Mouse (Mus musculus): ENCODE measurements at regions not wholly inside any gene's neighbourhood (a gene's known extent, or its start where the extent isn't known, plus 50 kb on each side); places are given as distances from the start of the nearest gene placed in this dataset.
"Not testable (repeated sequence)": the region's sequence is repeated elsewhere in the genome, so short reads cannot be mapped to it uniquely, and the experiment has no call there.

DNA sequence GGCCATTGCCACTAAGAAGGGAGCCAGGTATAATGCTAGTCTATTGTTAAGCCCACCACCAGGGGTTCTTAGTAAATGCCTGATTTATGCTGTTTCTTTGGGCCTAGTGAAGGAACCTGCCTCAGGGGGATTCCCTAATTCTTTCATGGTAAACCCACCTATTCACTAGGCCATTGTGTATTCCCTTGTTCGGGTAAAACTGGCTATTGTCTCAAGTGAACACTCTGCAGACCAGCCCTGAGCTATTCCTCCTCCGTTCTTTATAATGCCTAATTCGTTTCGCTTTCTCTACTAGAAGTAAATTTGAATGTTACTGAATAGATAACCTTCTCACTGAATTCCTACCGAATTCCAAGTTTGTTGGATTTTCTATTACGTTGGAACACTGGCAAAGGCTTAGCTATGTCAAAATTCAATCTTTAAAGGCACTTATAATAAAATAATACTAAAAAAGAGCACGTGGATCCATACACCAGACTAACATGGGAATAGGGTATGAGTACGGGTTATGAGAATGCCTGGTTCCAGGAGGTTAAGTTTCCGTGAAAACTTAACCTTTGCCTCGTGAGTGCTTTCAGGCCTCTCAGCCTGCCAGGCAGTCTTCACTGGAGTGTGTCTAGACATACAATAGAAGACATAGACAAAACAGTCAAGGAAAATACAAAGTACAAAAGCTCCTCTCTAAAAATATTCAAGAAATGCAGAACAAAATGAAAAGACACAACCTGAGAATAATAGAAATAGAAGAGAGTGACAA lies 536.8 kb upstream of the Cntn5 start:
- DNase-seq (ENCODE audit: extremely low spot score in 1 of 2, low spot score in 1 of 2): not testable (repeated sequence)

DNA sequence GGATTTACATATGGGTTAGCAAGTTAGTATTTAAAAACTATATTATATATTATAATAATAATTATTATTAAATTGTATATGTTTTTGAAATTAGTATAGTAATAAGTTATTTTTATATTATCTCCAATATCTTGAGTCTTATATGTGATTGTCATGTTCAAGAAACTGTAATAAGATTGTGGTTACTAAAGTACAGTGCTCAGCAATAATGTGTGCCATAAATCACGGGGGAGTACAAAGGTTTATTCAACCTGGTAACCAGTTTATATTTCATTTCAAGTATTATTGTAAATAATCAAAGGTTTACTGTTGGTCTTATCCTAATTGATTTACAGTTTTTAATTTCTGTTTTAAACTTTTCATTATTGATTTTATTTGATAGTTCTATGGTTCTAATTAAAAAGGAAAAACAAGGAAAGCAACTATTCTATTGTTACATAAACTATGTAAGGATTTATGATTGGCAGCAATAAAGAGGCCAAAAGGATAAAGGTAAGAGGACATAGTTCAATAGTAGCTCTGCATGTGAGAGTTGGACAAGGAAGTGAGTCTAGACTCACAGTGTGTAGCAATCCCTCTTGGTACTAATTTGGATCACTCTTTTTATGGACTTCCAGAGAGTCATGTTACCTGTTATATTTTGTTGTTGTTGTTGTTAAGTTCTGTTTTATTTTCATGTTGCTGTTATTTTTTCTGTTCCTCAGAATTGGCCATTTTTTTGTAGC lies 532.0 kb upstream of the Cntn5 start:
- no peak for DNase-seq (ENCODE audit: extremely low spot score in 1 of 2, low spot score in 1 of 2)

DNA sequence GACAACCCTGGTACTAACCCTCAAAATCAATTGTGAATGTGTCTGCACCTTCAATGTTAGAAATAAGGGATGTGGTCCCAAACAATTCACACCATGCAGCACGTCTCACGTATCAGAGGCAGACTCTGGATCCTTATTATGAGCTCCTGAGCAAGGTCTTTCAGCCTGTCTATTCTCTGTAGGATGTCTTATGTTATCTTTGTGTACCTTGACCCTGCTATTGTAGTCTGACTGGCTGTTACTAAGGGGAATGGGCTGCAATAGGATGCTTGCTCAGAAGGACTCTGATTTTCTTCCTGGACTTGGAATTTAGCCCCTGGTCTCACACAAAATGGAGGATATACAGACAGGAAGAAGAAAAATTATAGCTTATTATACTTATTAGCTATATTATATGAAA lies 531.4 kb upstream of the Cntn5 start:
- DNase-seq (ENCODE audit: extremely low spot score in 1 of 2, low spot score in 1 of 2): no peak

DNA sequence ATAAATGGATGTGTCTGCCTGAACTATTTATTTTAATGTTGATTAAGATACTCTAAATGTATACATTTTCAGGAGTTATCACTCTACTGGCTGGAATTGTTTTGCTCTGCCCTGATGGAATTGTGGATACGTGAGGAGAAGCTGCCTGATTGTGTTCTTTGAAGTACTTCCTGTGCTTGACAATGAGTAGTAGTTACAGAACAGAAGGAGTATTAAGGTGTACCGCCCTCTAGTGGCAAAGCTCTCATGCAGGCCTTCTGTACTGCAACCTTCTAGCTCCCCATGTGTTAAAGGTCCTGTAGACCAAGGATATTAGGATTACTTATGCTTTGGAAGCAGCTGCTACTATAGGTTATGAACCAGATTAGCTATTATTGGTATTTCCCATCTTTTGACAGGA lies 530.4 kb upstream of the Cntn5 start:
- DNase-seq (ENCODE audit: extremely low spot score in 1 of 2, low spot score in 1 of 2): peak; percentile 3 to 66

DNA sequence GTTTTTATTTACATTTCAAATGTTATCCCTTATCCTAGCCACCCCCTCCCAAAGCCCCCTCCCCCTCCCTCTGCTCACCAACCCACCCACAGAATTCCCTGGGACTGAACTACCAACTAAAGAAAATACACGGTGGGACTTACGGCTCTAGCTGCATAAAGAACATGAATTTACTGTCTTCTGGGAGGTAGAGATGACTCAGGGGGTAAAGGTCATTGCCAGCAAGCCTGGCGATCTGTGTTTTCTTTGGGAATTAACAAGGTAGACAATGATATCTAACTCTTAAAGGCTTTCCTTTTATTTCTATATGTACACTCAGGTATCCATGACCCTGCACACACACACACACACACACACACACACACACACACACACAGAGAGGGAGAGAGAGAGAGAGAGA lies 521.9 kb upstream of the Cntn5 start:
- no peak for DNase-seq (ENCODE audit: extremely low spot score in 1 of 2, low spot score in 1 of 2)

DNA sequence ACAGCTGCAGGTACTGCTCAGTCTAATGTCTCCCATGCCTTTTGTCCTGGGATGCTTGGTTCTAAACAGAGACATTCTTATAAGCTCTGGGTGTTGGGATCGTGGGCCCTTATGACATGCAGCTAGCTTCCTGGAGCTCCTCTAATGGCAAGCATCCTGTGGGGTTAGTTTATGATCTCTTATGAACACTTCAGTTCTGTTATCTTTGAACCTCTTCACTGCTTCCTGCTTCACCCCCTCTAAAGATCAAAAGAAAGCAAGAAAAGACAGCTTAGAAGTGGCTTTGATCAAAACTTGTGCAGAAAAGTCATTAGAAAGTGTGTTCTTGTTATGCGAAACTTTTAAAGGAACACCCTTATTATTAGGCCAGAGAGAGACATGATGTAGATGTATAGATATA lies 492.3 kb upstream of the Cntn5 start:
- no peak for DNase-seq (ENCODE audit: extremely low spot score in 1 of 2, low spot score in 1 of 2)

DNA sequence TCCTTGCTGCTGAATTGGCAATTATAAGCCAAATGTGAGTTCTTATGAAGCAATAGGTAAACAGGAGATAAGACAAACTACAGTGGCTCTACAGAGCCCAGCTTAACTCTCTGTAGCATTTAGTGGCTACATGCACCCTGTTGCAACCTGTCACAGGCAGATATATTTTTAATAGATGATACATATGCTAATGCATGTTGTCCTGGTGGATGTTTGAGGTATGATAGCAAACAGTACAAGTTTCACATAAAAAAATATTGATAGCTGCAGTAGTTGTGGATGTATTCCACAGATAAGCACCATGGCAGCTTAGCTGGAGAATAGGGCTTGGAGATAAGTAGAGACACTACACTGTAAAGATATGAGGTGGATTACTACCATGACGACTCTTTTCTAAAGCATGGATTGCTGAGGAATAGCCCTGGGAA lies 477.1 kb upstream of the Cntn5 start:
- no peak for DNase-seq (ENCODE audit: extremely low spot score in 1 of 2, low spot score in 1 of 2)

DNA sequence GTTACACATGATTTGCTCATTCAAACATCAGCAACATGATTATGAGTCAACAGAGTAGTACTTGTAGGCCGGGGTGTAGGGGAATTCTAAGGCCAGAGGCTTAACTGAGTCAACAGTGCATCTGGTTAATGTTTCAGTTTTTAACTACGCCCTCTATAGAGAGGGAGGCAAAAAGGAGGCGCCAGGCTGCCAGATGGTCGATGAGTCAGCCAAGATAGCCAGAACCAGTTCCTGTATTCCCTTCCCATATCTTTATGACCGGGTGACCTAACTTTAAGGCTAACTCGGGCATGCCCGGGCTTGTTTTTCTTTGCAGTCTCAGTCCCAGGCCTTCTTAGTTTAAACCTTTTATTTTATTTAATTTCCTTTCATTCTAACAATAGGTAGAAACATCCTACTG lies 476.0 kb upstream of the Cntn5 start:
- peak in 1 of 2 experiments; percentile 32 for DNase-seq (ENCODE audit: extremely low spot score in 1 of 2, low spot score in 1 of 2)

DNA sequence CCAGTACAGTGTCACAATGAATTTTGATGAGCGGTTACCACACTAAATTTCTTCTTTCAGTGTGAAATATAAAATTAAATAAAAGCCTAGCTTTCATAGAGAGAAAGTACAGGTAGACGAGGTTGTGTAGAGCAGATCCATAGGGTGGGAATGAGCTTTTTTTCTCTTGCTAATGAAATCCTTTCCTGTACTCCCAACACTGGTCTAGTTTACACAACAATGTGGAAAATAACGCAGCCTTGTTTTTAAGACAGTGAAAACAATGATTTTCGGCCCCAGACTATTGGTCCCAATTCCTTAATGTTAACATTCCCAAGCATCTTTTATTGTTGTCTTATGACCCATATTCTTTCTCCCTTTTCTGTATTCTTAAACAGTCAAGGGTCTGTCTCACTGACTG lies 473.5 kb upstream of the Cntn5 start:
- no peak for DNase-seq (ENCODE audit: extremely low spot score in 1 of 2, low spot score in 1 of 2)

DNA sequence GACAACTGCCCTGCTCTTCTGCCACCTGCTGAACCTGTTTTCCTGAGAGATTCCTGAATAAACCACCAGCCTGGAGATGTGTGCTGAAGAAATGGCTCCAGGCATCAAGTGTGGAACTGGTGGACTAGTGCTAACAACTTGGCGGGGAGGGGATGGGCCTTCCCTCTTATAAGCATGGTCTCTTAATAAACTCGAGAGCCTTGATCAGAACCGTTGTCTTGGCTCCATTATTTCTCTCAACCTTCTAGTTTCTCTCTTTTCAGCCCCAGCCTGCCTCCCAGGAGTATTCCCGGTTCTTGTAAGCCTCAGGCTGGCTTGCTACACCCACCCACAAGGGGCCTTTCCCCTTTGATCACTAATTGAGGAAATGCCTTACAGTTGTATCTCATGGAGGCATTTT lies 473.0 kb upstream of the Cntn5 start:
- DNase-seq (ENCODE audit: extremely low spot score in 1 of 2, low spot score in 1 of 2): no peak

DNA sequence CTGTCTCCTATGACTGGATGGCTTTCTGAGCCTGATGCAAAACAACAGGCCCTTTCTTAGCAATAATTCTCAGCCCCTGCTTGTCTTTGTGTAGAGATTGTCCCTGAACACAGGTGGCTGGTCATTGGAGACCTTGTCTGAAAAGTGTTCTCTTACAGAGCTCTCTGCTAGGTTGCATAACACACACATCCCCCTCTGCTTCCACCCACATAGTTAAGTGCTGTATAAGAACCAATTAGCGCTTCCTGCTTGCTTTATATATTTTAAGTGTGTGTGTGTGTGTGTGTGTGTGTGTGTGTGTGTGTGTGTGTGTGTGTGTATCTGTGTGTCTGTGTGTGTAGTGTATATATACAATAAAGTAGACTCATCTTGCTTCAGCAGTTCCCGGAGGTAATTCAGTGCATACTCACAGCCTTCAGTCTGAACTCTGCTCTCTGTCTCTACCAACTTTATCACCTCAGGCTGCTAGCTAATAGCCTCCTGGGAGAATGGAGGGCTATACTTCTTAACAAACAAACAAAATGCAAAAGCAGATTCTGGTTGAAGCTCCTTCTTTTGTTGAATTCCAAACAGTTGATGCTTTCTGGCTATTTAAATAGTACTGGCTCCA lies 468.8 kb upstream of the Cntn5 start:
- no peak for DNase-seq (ENCODE audit: extremely low spot score in 1 of 2, low spot score in 1 of 2)

DNA sequence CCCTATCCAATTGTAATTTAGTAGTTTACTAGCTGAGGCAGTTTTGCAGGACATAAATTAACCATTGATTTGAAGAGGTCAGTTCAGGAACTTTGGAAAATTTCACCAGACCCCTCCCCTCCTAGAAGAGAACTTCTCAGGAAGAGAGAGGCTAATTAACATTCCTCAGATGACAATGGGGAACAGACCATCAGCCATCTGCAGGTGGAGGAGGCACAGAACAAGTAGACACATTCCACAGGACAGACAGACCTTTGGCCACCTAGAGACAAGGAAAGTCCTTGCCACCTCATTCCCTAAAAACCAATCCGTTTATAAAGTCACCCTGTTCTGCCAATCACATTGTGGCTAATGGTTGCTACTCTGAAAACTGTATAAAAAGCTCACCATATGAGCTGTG lies 463.5 kb upstream of the Cntn5 start:
- DNase-seq (ENCODE audit: extremely low spot score in 1 of 2, low spot score in 1 of 2): no peak

DNA sequence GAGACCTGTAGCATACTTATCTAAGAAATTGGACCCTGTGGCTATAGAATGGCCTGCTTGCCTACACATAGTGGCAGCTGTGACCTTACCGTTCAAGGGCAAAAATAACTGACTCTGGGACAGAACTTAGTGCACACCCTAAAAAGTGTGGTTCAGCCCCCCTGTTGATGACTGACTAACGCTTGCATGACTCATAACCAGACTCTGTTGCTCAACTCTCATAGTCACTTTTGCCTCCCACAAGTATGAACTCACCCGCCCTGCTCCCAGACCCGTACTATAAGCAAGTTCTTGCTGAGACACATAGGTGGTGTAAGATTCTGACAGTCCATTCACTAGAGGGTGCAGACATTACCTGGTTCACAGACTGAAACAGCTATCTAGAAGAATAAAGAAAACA lies 424.3 kb upstream of the Cntn5 start:
- DNase-seq (ENCODE audit: extremely low spot score in 1 of 2, low spot score in 1 of 2): no peak

DNA sequence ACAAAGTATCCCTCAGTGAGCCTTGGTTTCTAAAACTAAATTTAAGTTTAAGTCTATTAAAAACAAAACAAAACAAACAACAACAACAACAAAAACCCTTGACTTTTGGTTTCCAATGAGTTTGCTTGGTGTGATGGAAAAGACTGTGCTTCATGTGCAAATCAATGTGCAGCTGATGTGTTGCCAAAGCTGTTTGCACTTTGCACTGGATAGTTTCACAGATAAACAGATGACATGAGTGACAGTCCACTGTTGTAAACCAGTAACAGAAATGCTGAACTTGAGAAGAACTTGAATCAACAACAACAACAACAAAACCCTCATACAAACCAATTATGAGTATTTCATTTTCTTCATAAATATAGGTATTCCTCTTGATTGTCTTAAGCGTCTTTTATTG lies 412.6 kb upstream of the Cntn5 start:
- DNase-seq (ENCODE audit: extremely low spot score in 1 of 2, low spot score in 1 of 2): no peak

DNA sequence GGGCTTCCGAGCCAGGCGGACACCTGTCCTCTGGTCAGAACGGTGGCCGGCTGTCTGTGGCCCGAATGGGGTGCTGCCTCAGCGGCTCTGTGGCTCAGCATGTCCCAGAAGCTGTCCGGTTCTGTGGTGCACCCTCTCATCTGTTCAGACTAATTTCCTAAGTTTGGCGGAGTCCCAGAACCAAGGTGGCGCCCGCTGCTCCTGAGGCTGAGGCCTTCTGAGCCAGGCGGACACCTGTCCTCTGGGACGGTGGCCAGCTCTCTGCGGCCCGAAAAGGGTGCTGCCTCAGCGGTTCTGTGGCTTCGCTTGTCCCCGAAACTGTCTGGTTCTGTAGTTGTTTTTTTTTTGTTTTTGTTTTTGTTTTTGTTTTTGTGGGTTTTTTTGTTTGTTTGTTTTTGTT lies 392.5 kb upstream of the Cntn5 start:
- not testable (repeated sequence) for DNase-seq (ENCODE audit: extremely low spot score in 1 of 2, low spot score in 1 of 2)

DNA sequence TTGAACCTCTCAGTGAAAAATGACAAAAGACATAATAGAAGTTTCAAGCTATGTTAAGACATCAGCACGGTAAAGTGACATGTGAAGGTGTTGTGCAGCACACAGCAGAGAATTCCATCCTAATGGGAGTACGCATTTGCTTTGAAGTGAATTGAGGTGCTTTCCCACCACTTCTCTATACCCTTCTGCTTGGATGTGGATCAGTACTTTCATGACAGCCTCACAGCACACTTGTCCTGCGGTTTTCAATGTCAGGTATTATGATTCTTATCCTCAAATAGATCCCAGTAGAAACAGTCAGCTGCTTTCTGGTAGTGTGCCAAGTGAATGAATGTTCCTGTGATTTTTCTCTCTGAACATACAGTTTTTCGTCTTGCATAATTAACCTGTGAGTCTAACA lies 380.6 kb upstream of the Cntn5 start:
- DNase-seq (ENCODE audit: extremely low spot score in 1 of 2, low spot score in 1 of 2): no peak

DNA sequence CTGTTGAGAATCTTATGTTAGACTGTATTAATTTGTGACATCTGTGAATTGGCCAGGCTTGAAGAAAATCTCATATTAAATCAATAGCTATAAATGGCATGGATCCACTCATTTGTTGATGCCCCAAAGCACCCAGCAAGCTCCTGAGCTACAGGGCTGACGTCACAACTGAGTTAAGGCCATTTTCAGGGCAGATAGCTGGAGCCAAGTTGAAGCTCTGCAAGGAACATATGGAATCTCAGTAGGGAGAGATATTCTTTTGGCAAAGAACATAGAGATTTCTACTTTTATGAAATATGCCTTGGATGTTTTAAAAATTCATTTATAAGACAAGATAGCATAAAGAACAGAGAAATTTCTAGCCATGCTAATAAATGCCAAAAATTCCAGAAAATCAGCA lies 380.0 kb upstream of the Cntn5 start:
- DNase-seq (ENCODE audit: extremely low spot score in 1 of 2, low spot score in 1 of 2): peak in 1 of 2 experiments; percentile 10

DNA sequence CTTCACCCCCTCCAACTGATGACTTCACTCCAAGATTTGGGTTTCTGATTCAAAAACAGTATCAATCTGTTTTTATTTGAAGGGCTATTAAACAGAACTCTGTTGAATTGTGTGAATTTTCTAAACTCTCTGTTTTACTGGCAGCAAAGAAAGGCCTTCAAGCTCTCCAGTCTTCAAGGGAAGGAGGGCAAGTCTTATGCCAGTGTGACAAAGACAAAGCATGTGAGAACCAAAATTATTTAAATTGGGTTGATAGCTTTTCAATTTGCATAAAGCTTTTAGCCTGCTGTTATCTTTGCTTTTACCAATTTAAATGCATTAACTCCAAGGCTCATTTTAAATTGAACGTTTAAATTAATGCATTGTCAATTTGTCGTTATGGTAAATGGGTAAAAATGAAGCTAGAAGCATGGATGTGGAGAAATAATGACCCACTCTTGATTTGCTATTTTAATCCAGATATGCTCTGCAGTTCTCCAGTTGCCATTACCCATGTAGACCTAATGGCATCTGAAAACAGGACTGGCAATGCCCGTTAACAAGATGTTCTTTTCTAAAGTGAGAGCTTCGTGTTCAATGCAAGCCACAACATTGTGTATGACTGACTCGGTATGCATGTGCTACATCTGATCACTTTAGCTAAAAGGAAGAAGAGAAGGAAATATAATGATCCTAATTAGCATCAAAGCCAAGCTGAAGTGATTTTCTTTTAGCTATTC lies 375.0 kb upstream of the Cntn5 start:
- no peak for DNase-seq (ENCODE audit: extremely low spot score in 1 of 2, low spot score in 1 of 2)

DNA sequence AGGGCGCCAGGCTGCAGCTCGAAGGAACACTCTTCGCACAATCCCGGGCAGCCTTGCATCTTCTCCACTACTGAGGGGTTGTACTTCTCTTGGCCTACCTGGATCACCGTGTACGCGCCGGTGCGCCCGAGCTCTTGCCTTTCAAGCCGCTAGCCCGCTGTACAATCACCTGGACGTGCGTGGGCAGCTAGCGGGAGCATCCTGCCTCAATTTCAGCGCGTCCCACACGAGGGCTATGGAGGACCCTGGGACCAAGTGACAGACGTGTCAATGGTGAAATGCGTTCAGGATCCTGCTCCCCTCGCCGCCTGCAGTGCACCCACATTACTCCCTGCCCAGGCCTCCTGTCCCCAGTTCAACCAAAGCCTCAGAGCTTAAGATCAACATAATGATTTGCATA lies 373.2 kb upstream of the Cntn5 start:
- no peak for DNase-seq (ENCODE audit: extremely low spot score in 1 of 2, low spot score in 1 of 2)

DNA sequence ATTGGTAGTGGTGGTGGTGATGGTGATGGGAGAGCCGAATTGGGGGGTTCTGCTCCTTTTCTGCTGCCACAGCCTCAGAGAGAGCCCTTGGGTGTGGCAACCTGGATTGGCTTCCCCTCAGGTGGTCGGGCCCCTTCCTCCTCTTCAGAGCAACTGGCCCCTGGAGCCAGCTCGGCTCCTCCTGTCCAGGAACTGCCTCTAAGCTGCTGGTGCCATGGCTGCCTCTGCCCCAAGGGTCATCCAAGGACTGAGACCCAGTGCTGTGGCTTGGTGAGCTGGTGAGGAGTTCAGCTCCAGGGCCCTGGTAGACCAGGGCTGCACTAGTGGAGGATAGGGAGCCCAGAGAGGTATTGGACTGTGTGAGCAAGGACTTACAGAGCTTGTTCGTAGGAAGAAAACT lies 372.4 kb upstream of the Cntn5 start:
- DNase-seq (ENCODE audit: extremely low spot score in 1 of 2, low spot score in 1 of 2): no peak

DNA sequence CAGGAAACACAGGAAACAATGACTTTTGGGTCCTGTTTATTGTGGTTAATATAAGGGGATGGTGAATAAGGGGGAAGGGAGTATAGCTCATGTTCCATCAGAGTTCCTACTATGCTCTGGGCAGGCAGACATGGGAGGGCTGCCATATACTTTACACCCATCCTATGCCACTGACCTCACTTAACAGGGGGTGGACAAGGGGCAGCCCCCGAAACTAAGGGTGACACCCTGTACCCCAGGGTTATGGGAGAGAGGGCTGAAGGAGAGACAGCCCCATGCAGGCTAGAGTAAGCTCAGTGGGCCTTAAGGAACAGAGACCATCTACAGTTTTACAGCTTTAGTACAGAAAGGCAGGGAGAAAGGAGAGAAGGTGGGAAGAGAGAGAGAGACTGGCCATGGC lies 352.3 kb upstream of the Cntn5 start:
- DNase-seq (ENCODE audit: extremely low spot score in 1 of 2, low spot score in 1 of 2): no peak

Measured in frontal cortex, adult 2 months (tissue).